Mouse (Mus musculus): ENCODE results near the gene Senp3.

- TF ChIP-seq GATA1 (IDR thresholded peaks at IDR 0.05; ENCODE audit: low read length) (no peak), TAL1 (IDR thresholded peaks at IDR 0.05; ENCODE audit: low read length) (no peak)
These were observed at the start of gene Senp3 for GRCm38 (mm10) chr11:69681314-69682208.

Measured in erythroblast, embryonic 14.5 days (primary cell).